Mouse (Mus musculus): Measurements from ENCODE around the gene Zfp641.

DNA sequence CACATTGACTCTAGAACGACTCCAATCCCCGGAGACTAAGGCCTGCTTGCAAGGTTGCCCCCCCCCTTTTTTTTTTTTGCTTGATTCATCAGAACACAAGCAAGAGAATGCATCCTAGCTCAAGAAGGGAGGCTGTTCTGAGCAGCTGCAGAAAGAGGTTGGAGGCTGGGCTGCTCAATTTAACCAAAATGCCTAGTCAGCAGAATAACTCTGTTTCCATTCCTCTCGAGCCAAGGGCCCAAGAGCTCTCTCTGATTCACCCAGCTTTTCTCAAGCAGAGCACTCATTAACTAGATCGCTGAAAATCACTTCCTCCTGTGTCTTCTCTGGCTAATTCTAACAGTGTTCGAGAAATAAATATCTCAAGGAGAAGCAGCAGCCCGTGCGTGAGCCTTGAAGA is 9.5 kb downstream of the Zfp641 start:
- no peak for TF ChIP-seq CTCF (IDR thresholded peaks at IDR 0.05; ENCODE audit: low read depth)
- no peak for TF ChIP-seq EP300 (IDR thresholded peaks at IDR 0.05; ENCODE audit: low read depth)

All from liver, postnatal 0 days (tissue).